Mouse (Mus musculus) right cerebral cortex, adult 18-20 months (tissue): ENCODE data around the gene Cct6b.

Experiments used
- DNase-seq: peaks from one replicate; pipeline ENCODE4 v3.0.0; 2022; ENCODE audit warnings: mixed read lengths

The Cct6b gene

DNA sequence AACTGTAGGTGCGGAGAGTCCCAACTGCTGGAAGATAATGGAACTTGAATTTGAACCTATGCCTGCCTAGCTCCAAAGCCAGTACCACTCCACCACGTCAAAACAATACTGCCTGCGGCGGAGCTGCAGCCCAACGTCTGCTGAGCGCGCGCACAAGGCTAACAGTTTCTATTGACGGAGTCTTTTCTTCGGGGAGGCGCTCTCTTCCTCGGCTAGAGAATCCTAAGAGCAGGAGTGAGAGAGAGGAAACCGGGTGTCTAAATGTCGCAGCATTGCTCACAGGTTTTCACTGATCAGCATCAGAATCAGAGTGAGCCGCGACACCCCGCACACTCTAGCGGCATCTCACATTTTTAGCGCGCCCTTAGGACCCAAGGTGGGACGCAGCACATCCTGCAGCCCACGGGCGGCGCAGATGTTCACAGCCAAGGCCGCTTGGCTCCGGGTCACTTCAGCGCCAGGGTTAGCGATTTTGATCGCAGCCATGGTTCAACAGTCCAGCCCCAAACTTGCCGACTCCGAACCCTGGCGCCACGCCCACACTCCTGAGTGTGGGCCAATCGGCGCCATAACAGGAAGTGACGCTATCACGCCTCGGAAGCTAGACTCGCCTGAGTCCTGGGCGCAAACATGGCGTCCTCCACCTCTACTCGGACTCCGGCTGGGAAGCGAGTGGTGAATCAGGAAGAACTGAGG is at the start of gene Cct6b, which contains the start of gene Zfp830:
Cct6b (minus strand) TSS at position 580 of the 696 bp plus-strand sequence.
Zfp830 (plus strand) TSS at position 604 of the 696 bp plus-strand sequence.
- DNase-seq, result peak; percentile 95

DNA sequence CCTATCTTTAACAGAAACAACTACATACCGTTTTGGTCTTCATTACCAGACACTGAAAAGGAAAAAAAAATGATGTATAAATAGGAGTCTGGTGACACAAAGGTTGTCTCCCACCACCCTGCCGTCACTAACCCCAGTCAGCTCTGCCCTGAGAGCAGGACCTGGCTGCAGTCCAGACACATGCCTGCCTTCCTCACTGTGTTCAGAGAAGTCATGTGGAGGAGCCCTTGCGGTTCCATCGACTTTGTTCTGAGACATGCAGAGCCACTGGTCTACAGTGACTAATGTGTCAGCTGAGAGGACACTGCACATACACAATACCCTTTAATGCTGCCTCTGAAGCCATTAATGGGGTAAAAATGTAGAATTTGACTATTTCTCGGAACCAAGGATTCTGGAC is 44.4 kb upstream of the Cct6b start:
- no peak for DNase-seq

DNA sequence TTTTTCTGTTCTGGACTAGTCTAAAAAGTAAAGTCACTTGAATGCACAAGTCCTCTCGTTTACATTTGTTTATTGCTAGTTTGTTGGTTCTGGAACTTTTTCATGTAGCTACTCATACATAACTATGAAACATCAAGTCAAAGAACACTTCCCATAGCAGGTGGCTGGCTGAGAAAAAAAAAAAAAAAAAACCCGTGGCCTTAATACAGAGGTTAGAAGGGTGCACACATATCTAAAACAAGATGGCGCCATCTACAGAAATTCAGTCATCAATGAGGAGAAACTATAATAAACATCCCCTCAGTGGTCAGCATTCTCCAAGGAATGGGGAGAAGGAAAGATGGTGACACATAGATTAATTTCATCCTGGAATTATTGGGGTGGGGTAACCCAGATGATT is 43.2 kb upstream of the Cct6b start:
- no peak for DNase-seq

DNA sequence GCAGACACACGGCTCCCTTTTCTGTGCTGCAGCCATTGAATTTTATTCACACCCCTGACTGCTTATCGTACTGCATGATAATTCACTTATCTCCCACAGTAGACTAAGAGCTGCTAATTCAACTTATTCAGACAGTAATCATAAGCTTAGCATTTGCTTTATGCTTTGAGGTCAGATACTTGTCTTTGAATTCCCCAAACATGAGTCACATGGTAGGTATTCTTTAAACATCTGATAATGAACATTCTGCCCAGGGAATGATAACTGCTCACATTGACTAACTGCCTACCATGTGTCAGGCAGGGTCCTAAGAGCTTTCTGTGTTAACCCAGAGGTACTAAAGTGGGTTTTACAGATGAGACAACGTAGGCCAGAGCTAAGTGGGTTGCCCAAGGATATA is 42.5 kb upstream of the Cct6b start:
- DNase-seq, result no peak

DNA sequence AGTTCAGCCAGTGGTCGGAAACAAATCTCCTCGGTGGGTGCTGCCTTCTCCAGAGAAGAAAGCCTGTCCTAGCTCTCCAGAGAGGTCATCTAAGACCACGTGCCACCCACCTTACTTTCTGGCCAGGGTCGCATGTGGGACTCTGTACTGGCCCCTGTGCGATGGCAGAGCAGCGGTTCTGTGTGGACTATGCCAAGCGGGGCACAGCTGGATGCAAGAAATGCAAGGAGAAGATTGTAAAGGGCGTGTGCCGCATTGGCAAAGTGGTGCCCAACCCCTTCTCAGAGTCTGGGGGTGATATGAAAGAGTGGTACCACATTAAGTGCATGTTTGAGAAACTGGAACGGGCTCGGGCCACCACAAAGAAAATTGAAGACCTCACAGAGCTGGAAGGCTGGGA is 19.3 kb upstream of the Cct6b start:
- DNase-seq, result no peak

DNA sequence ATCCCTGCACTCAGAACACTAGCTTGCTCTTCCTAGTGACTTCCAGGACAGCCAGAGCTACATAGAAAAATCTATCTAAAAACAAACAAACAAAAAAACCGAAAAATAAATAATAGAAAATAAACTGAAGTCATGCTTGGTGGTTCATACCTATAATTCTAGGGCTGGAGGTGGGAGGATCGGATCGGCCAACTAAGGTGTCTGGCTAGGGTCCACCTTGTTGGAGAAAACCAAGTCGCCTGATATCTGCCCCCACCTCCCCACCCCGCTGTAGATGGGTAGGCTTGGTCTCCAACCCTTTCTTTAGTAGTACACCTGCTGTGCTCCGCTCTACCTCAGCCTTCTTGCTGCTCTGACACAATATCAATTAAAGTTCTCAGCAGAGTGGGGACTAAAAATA is 18.1 kb upstream of the Cct6b start:
- DNase-seq, result no peak

DNA sequence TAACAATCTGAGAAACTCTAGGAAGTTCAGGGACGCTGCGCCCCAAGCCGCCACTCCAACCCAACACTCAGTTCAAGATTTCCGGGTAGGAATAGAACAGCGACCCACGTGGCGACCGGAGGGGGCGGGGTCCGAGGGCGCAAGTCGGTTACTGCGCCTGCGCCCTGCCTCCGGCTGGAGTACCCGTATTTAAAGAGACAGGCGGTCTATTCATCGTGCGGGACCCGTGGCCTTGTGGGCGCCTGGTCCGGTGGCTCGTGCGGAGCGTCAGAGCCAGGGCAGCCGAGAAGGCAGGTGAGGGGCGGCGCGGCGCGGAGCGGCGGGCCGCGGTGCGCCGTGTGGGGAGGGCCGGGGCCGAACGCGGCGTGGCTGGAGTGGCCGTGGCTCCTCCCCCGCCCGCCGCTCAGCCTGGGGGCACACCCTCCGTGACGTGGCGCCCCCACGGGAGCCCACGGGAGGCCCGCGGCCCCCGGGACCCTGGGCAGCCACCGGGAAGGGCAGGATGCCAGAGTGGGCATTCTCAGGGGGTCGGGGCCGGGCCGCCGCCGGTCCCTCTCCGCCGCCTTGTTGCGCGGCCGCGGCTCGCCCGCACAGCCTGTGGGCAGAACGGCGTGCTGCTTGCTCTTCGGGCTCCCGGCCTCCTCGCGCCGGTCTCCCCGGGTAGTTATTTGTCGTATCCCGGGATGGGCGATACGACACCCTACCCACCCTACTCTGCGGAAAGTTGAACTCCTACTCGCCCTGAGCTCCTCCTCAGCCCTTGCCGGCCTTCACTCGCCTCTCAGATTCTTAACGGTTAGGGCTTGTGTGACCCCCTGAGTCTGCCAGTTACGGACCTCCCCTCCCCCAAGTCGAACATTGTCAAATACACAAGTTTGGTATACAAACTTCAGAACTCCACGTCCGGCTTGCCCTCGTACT is 17.1 kb upstream of the Cct6b start, which contains the start of gene Lig3:
Lig3 (plus strand) TSS at position 126 of the 921 bp plus-strand sequence.
- peak; percentile 93 for DNase-seq

DNA sequence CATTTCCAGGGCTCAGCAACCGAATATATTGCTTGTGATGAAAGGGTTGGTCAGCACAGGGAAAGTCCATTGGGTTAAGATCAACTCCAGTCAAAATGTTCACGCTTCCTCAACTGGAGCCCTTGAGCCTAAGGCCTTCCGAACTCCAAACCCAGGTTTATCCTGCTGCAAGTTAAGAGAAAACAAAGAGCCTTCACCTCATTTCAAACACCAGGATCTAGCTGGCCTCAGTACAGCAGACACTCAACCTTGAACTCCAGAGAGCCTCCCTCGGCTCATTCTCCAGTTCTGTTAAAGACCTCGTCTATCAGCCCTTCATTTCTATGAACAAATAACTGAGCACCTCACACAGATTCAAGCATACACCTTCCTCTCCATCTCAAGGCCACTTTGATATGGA is 16.0 kb upstream of the Cct6b start:
- DNase-seq, result no peak

DNA sequence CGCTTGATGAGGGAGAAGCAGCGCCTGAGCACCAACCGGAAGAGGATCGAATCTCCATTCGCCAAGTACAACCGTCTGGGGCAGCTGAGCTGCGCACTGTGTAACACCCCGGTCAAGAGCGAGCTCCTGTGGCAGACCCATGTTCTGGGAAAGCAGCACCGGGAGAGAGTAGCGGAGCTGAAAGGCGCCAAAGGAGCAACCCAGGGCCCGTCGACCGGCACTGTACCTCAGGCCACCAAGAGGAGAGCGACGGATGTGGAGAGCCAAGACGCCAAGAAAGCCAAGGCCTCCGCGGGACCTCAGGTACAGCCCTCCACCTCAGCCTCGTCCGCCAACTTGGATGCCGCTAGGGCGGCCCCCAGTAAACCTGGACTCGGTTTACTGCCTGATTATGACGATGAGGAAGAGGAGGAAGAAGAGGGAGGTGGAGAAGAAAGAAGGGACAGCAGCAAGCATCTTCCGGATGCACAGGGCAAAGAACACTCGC is 360 bp upstream of the Cct6b start:
- DNase-seq, result no peak

DNA sequence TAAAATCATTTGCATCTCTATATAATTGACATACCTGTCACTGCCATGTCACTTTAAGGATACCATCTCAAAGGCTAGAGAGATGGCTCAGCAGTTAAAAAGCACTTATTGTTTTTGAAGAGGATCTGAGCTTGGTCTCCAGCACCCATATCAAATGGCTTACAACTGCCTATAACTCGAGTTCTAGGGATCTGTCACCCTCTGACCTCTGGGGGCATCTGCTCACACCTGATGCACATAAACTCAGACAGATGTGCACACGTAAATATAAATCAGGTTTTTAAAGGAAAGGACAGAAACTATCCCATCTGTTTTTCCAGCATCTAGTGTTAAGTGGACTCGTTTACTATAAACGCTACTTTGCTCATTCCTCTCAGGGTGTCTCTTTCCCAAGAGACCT is 860 bp downstream of the Cct6b start:
- DNase-seq, result no peak

DNA sequence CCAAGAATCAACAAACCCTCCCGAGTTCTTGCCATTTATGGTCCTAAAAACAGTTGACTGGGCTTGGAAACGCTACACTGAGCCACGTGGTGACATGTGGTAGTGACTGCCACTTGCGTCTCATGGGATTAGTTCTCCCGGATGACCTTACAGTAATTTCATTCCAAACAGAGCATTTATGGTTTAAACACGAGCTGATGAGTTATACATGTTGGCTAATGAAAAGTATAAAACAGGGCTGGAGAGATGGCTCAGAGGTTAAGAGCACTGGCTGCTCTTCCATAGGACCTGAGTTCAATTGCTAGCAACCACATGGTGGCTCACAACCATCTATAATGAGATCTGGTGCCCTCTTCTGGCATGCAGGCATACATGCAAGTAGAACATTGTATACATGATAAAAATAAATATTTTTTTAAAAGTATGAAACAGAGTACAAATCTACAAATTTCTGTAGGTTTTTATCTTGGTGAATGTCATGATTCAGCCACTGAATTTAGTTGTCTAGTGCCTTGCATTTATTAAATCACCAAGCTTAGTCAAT is 1.8 kb downstream of the Cct6b start:
- no peak for DNase-seq

DNA sequence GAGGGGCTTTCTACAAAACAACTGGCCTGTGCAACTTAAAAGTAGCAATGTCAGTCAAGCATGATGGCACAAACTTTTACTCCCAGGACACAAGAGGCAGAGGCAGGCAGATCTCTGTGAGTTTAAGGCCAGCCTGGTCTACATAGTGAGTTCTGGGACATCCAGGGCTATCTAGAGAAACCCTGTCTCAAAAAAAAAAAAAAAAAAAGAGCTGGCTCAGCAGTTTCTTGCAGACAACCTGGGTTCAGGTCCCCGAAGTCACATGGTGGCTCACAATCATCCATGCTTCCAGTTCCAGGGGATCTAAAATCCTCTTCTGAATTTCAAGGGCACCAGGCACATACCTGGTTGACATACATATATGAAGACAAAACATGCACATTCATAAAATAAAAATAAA is 8.2 kb downstream of the Cct6b start:
- DNase-seq, result no peak

DNA sequence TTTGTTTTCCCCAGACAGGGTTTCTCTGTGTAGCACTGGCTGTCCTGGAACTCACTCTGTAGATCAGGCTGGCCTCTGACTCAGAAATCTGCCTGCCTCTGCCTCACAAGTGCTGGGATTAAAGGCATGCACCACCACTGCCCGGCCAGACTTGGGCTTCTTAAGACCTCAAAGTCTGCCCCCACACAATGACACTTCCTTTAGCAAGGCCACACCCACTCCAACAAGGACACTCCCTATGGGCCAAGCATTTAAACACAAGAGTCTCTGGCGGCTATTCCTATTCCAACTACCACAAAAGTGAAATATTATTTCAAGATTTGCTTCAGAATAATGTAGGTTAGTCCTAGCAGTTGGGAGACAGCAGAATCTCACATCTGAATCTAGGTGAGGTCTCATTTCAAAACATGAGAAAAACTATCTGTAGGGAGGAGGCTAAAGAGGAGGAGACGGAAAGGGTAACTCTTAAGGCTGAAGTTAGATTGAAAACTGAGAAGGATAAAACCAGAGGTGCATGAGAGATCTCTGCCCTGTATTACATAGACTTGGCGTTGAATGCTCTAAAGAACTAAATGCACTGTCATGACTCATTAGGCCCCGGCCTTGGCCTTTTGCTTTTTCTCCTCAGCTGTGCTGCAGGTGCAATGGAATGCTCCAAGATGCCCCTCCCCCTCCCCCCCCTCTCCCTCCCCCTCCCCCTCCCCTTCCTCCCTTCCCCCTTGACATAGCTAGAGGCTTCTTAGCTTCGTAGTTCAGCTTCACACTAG is 11.6 kb downstream of the Cct6b start:
- no peak for DNase-seq

DNA sequence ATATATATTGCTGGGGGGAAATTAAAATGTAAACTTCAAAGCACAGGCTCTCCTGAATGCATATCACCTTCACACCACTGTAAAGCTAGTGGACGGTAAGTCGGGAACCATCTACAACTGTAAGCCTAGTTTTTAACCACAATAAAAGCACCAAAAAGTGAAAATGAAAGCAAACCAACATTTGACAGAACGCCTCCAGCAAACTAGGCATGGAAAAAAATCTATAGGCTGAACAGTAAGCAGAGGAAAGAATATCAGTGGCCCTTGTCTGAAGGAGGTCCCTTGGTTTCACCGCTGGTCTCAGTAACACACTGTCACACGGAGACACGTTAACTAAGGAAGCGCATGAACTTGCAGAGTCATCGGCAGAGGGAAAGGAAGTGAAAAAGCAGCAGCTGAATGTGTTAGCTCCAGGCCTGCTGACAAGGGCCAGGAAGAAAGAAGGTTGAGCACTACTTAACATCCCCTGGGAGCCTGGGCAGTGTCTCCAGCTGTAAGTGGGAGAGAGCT is 17.2 kb downstream of the Cct6b start:
- DNase-seq, result no peak

DNA sequence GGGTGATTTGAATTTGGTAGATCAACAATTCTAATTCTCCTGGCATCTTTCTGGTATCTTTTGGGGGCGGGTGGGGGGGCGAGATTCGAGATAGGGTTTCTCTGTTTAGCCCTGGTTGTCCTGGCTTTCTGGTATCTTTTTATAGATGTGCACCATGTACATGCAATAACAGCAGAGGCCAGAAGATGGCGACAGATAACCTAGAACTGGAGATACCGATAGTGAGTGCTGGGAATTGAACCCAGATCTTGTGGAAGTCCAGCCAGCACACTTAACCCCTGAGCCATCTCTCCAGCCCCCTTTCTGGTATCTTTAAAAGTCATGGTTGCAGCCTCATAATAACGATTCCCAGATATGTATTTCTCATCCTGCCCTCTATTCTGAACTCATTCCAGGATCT is 18.0 kb downstream of the Cct6b start:
- peak; percentile 1 for DNase-seq

DNA sequence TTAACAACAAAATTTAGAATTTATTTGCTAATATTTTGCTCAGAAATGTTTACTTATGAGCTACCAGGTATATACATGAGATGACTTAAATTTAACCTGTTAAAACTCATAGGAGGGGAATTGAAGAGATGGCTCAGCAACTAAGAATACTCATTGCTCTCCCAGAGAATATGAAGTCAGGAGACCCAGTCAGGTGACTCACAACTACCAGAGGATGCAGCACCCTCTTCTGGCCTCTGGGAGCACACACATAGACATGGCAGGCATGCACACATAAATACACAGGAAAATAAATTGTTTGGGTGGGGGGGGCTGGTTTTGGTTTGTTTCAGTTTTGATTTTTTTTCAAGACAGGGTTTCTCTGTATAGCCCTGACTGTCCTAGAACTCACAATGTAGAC is 25.1 kb downstream of the Cct6b start:
- no peak for DNase-seq

DNA sequence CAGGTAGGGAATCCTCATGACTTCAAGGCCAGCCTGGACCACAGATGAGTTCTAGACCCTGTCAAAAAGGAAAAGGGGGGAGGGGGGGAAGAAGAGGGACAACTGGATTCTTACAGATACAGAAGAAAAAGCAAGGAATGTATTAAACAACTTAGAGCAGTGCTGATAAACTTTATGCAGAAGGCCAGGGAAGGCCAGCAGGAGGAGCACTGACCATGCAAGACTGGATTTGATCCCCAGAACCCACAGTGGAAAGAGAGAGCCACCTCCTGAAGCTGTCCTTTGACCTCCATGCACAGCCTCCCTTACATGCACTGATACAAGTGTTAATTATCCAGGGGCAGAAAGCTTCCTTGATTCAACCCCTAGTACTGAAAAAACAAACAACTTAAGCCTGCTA is 29.9 kb downstream of the Cct6b start:
- DNase-seq, result no peak

DNA sequence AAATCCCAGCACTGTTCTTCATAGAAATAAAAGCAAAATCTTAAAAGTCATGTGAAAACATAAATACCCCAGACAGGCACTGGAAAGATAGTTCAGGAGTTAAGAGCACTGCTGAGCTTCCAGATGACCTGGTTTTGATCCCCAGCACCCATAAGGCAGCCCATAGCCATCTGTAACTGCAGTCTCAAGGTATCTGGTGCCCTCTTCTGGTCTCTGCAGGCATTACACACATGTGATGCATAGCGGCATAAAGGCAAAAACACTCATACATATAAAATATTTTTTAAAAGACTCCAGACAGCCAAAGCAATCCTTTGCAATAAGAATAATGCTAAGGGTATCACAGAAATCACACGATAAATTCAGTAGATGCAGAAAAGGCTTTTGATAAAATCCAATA is 37.3 kb downstream of the Cct6b start:
- no peak for DNase-seq

DNA sequence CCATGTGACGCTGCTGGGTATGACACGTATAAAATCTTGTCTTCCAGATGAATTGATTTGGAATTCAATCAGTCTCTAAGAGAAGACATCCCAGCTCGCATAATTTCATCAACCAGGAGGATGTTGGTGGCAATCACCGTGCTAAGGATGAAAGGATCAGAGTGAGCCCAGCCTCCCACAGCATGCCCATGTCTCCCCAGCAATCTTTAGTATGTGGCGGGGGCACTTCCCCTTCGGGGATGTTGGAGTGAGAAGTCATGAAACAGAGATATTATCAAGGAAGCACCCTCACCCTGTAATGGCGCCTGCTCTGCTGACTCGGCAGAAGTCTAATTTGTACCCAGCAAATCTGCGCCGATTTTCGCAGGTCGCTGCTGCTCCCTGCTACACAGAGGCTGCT is 44.8 kb downstream of the Cct6b start:
- no peak for DNase-seq

DNA sequence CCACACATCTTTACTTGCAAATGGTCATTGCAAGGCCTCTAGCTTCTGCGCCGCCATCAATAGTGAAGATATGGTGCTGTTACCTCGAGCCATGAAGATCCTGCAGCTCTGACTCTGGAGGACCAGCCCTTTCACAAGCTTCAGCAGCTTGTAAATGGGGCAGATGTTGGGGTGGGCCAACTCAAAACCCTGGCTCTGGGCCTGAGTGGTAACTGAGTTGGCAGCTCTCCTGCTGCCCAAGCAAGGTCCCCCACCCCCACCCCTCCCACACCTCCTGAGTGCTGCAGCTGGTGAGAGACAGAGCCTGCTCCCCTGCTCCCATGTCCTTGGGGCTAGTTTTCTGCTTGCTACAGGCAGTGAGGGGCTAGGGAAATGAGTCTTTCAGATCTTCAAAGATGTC is 51.4 kb downstream of the Cct6b start:
- no peak for DNase-seq

DNA sequence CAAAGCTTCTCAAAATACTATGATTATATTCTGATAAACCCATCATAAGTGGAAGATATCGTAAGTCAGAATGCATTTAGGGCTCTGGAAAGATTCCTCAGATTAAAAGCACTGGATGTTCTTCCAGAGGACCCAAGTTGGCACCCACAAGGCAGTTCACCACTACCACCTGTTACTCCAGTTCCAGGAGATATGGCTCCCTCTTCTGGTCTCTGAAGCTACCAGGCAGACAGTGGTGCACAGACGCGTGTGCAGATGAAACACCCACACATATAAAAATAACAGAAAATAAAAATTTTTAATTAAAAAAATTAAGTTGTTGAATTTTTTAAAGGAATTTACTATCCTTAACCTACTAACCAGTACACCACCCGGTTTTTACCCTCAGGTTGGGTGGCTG is 55.2 kb downstream of the Cct6b start:
- no peak for DNase-seq

DNA sequence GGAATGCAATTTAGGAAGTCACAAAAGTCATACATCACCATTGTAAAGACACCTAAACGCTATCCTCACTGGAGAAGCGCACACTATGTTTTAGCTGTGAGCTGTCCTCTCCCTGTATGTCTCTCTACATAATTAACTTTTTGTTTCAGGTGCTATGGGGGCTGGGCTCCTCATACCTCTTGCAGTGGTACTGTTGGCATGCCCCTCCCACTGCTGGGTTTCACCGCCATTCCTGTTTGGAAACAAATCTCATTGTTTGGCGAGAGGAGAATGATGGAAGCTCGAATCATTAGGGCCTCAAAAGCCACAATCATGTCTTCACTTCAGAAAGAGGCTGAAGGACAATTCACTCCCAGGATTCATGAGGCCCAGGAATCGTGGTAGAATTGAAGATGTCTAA is 59.0 kb downstream of the Cct6b start:
- DNase-seq, result no peak
